Mouse (Mus musculus) liver, postnatal 0 days (tissue): ENCODE results near the gene Dcun1d5.

Experiments
- CTCF ChIP-seq: sonication (generic); IDR thresholded peaks from 2 replicates; pipeline ENCODE4 v1.5.1; 2016; ENCODE audit warnings: antibody characterized with exemption, low read depth
- EP300 ChIP-seq: IDR thresholded peaks from 2 replicates; pipeline ENCODE4 v1.6.1; 2016; ENCODE audit warnings: antibody characterized with exemption, low read depth, mild to moderate bottlenecking

DNA sequence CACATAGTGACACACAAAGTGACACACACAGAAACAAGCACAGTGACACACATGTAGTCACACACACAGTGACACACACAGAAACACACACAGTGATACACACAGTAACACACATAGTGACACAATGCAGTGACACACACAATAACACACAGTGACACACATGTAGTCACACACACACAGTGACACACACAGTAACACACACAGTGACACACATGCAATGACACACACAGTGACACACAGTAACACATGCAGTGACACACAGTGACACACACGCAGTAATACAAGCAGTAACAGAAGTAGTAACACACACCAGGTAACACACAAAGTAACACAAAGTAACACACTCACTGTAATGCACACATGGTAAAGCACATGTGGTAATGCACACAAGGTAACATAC lies 54.3 kb downstream of the Dcun1d5 start:
- TF ChIP-seq CTCF (no peak), EP300 (no peak)
